Mouse (Mus musculus): ENCODE measurements at regions not wholly inside any gene's neighbourhood (a gene's known extent, or its start where the extent isn't known, plus 50 kb on each side); places are given as distances from the start of the nearest gene placed in this dataset.
A peak's percentile ranks its signal among the peaks of the same experiment; 100 is the strongest.

- Histone ChIP-seq H3K36me3 (no peaks in the 10 kb centered on the region), H3K4me2 (no peak overlapping the region), H3K27me3 (no peaks in the 10 kb centered on the region), H3K4me1 (replicated peaks) (no peaks in the 10 kb centered on the region), H3K9me3 (replicated peaks) (no peaks in the 10 kb centered on the region), H3K27ac (no peak overlapping the region), H3K9ac (no peak overlapping the region), H3K4me3 (no peak overlapping the region)
- ATAC-seq (replicated peaks; ENCODE audit: insufficient number of reproducible peaks, insufficient read depth, low FRiP score, low read depth) = no peak
- 74% methylated on average over 7 of the region's 7 CpGs for WGBS
Observed at GRCm38 (mm10) chr14:99734200-99734567, 435.7 kb downstream of the Klf5 start.

DNA sequence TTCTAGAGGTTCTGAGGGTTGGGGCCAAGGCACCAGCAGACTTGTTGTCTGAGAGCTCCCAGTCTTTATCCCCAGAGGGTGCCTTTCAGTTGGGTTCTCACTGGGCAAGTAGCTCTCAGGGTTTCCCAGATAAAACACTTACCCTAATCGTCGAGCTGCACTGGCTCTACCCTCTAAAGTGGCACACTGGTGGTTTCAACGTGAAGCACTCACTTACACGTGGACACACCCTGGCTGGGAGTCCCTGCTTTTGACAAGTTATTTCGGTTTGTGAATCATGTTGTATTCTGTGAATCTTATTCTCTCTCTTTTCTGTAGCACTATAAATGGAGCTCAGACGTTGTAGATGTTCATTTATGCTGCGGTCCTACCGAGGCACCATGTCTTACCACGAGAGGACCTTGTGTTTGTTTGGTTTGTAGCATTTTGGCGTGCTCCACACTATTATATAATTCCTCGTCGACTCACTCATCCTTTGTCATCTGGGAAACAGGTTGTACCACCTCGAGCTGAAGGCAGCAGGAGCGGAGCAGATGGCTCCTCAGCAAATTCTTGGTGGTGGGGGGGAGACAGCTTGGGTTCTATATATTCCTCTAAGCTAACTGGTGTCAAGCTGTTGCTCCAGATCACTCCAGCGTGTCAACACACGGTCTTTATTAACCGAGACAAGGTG is 445.3 kb downstream of the Klf5 start:
- H3K36me3 ChIP-seq = no peaks in the 10 kb centered on the region
- H3K9me3 ChIP-seq (replicated peaks) = no peaks in the 10 kb centered on the region
- no peak for ATAC-seq (replicated peaks; ENCODE audit: insufficient number of reproducible peaks, insufficient read depth, low FRiP score, low read depth)
- H3K27ac ChIP-seq = no peak overlapping the region
- no peak overlapping the region for H3K9ac ChIP-seq
- no peak overlapping the region for H3K4me2 ChIP-seq
- WGBS = 65% methylated on average over 17 of the region's 17 CpGs
- H3K4me1 ChIP-seq (replicated peaks) = 0 out of 2 replicates have a peak, but pooled peaks cover 3% of the 10 kb centered on the region
- peaks cover 8% of the 10 kb centered on the region; the same call in 1 of the 2 replicates for H3K27me3 ChIP-seq
- H3K4me3 ChIP-seq = no peak overlapping the region

- H3K9ac ChIP-seq = no peak overlapping the region
- no peak overlapping the region for H3K27ac ChIP-seq
- no peak overlapping the region for H3K4me3 ChIP-seq
- H3K4me2 ChIP-seq = no peak overlapping the region
- H3K4me1 ChIP-seq (replicated peaks) = 0 out of 2 replicates have a peak, but pooled peaks cover 3% of the 10 kb centered on the region
- no peak for ATAC-seq (replicated peaks; ENCODE audit: insufficient number of reproducible peaks, insufficient read depth, low FRiP score, low read depth)
- peaks cover 8% of the 10 kb centered on the region; the same call in 1 of the 2 replicates for H3K27me3 ChIP-seq
- 68% methylated on average over 7 of the region's 7 CpGs for WGBS
- H3K36me3 ChIP-seq = no peaks in the 10 kb centered on the region
- no peaks in the 10 kb centered on the region for H3K9me3 ChIP-seq (replicated peaks)
Observed at GRCm38 (mm10) chr14:99745209-99745608, 446.7 kb downstream of the Klf5 start.

DNA sequence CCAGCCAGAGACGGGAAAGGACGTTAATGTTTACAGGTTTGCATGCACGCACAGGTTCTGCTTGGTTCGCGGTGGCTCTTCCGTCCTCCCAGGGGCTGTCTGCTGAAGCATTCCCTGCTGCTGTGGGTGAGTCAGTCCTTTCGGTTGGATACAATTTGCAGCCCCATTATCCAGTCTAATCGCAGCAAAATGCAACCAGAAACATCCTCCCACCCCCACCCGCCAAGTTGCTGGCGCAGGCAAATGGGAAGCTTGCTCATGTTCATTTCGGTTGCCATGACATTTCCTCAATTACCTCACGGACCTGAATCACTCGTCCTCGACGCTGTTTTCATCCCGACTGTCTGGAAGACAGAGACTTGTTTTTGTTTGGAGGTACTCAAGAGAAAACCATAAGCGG is 449.7 kb downstream of the Klf5 start:
- Histone ChIP-seq H3K4me1 (replicated peaks) (0 out of 2 replicates have a peak, but pooled peaks cover 3% of the 10 kb centered on the region), H3K27ac (no peak overlapping the region), H3K4me2 (no peak overlapping the region), H3K4me3 (no peak overlapping the region), H3K27me3 (no peaks in the 10 kb centered on the region), H3K9me3 (replicated peaks) (no peaks in the 10 kb centered on the region), H3K9ac (no peak overlapping the region), H3K36me3 (no peaks in the 10 kb centered on the region)
- no peak for ATAC-seq (replicated peaks; ENCODE audit: insufficient number of reproducible peaks, insufficient read depth, low FRiP score, low read depth)
- WGBS = 83% methylated on average over 17 of the region's 17 CpGs

DNA sequence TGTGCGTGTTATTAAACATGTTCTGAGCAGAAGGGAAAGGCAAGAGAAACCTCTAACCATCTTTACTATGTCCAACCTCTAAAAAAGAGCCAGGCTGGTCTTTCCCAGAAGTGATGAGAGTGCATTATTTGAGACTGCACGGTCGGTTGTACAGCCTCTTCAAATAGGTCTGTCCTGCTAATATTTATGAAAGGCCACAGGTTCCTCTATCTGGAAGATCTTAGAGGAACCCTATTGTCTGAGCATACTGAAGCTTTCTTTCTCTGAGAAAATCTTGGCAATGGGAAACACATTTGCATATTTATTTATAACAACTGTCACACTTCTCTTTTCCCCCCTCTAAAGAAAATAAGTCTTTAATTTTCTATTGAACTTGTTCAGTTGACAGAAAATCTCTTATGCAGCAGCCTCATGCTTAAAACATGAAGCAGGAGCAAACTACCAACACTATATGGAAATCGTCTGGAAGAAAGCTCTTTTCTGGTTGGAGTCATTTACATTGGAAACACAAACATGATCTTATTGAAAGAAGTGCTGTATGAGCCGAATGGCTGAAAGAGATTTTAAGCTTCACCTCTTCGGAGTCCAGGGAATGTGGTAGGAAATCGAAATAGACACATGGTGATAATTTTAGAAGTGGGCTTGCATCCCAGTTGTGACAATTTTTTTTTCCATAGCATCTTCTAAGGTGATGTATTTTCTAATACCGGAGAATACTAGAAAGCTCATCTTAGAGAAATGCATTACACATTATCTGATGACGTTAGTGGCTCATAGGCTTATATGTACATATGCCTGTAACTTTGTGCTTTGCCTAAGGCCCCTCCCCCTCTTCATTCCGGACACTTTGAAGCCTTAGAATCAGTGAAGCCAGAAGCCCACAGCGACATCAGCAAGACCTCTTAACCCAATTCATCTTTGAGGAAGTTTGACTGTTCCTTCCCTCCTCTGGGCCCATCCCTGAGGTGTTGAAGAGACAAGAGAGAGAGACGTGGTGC is 451.1 kb downstream of the Klf5 start:
- 63% methylated on average over 12 of the region's 12 CpGs for WGBS
- no peak overlapping the region for H3K9ac ChIP-seq
- no peak overlapping the region for H3K4me3 ChIP-seq
- no peak for ATAC-seq (replicated peaks; ENCODE audit: insufficient number of reproducible peaks, insufficient read depth, low FRiP score, low read depth)
- H3K4me1 ChIP-seq (replicated peaks) = no peaks in the 10 kb centered on the region
- H3K27me3 ChIP-seq = no peaks in the 10 kb centered on the region
- H3K4me2 ChIP-seq = no peak overlapping the region
- no peaks in the 10 kb centered on the region for H3K9me3 ChIP-seq (replicated peaks)
- H3K27ac ChIP-seq = no peak overlapping the region
- H3K36me3 ChIP-seq = no peaks in the 10 kb centered on the region

DNA sequence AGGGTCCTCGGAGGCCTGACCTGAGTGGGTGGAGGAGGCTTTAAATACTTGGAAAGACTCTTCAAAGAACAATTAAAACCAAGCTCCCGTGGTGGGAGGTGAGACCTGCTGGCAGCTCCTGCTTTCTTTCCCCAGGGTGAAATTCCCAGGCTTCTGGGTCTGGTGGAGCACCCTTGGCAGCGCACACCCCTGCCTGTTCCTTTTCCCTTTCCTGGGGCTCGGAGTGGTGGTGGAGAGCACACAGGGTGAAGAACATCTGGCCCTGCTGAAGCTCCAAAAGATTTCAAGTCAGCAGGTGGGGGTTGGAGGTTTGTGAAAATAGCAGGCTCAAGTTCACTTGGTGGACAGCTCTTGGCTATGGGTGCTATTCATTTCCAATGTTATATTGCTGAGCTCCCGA is 459.6 kb downstream of the Klf5 start:
- H3K36me3 ChIP-seq = no peaks in the 10 kb centered on the region
- no peak overlapping the region for H3K4me2 ChIP-seq
- no peak overlapping the region for H3K27ac ChIP-seq
- no peak overlapping the region for H3K9ac ChIP-seq
- no peaks in the 10 kb centered on the region for H3K27me3 ChIP-seq
- peaks cover 3% of the 10 kb centered on the region; the same call in 1 of the 2 replicates for H3K4me1 ChIP-seq (replicated peaks)
- no peak for ATAC-seq (replicated peaks; ENCODE audit: insufficient number of reproducible peaks, insufficient read depth, low FRiP score, low read depth)
- 39% methylated on average over 5 of the region's 5 CpGs for WGBS
- no peaks in the 10 kb centered on the region for H3K9me3 ChIP-seq (replicated peaks)
- H3K4me3 ChIP-seq = no peak overlapping the region

GRCm38 (mm10) chr14:99763336-99763735 is 464.8 kb downstream of the Klf5 start:
- Histone ChIP-seq H3K4me3 (no peak overlapping the region), H3K27me3 (no peaks in the 10 kb centered on the region), H3K4me1 (replicated peaks) (no peaks in the 10 kb centered on the region), H3K9ac (no peak overlapping the region), H3K9me3 (replicated peaks) (no peaks in the 10 kb centered on the region), H3K27ac (no peak overlapping the region), H3K4me2 (no peak overlapping the region), H3K36me3 (no peaks in the 10 kb centered on the region)
- WGBS = 71% methylated on average over 3 of the region's 3 CpGs
- ATAC-seq (replicated peaks; ENCODE audit: insufficient number of reproducible peaks, insufficient read depth, low FRiP score, low read depth) = no peak

DNA sequence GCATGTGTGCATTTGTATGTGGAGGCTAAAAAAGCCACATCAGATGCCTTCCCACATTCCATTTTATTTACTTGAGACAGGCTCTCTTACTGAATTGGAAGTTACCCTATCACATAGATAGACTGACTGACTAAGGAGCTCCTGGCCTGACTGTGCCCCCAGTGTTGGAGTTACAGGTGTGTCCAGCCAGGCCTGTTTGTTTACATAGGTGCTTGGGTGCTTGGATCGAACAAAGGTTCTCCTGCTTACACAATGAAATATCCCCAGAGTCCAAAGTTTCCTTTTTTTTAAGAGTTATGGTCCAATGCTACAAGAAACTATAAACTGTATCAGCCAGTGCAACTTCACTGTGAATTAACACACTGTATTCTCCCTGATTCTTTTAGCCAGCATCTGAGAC is 472.5 kb downstream of the Klf5 start:
- H3K27ac ChIP-seq = no peak overlapping the region
- no peaks in the 10 kb centered on the region for H3K27me3 ChIP-seq
- H3K9me3 ChIP-seq (replicated peaks) = no peaks in the 10 kb centered on the region
- no peak overlapping the region for H3K4me3 ChIP-seq
- H3K36me3 ChIP-seq = no peaks in the 10 kb centered on the region
- H3K4me1 ChIP-seq (replicated peaks) = no peaks in the 10 kb centered on the region
- H3K4me2 ChIP-seq = no peak overlapping the region
- no peak for ATAC-seq (replicated peaks; ENCODE audit: insufficient number of reproducible peaks, insufficient read depth, low FRiP score, low read depth)
- no peak overlapping the region for H3K9ac ChIP-seq
- WGBS = 84% methylated on average over 1 of the region's 1 CpGs

DNA sequence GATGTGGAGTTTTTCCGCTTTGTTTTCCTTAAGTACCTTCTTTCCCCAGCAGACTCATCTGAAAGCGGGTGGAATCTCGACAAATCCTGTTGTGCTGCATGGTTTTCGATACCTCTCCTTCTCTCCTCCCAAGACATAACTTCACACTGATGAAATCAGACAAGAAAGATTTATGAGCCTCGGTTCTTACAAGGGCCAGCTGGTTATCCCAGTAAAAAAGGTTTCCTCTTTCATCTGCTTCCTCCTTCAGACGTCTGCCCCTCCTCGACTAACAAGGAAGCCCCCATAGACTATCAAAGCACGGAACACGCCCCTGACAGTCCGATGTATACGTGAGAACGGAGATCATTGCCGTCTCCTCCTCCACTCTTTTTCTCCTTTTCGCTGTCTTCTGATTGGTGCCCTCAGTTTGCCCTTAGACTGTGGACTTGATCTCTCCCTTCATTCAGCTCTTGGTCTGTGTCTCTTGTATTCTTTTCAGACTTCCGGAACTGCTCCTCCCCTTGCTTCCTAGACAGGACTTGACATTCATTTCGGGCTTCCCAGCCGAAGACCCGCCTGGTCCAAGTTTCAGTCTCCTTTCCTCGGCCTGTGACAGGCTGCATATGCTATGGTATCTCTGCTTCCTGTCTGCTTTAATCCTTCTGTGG is 474.4 kb downstream of the Klf5 start:
- peak overlapping the region; percentile 43 for H3K4me2 ChIP-seq
- WGBS = 53% methylated on average over 19 of the region's 19 CpGs
- ATAC-seq (replicated peaks; ENCODE audit: insufficient number of reproducible peaks, insufficient read depth, low FRiP score, low read depth) = no peak
- H3K9me3 ChIP-seq (replicated peaks) = no peaks in the 10 kb centered on the region
- no peaks in the 10 kb centered on the region for H3K36me3 ChIP-seq
- H3K4me1 ChIP-seq (replicated peaks) = no peaks in the 10 kb centered on the region
- H3K4me3 ChIP-seq = no peak overlapping the region
- no peaks in the 10 kb centered on the region for H3K27me3 ChIP-seq
- H3K27ac ChIP-seq = no peak overlapping the region; the same call in 1 of the 2 replicates
- no peak overlapping the region for H3K9ac ChIP-seq

- Histone ChIP-seq H3K27me3 (no peaks in the 10 kb centered on the region), H3K4me3 (no peak overlapping the region), H3K9ac (no peak overlapping the region), H3K4me2 (no peak overlapping the region), H3K36me3 (no peaks in the 10 kb centered on the region), H3K9me3 (replicated peaks) (no peaks in the 10 kb centered on the region), H3K4me1 (replicated peaks) (0 out of 2 replicates have a peak, but pooled peaks cover 3% of the 10 kb centered on the region), H3K27ac (no peak overlapping the region)
- WGBS = 22% methylated on average over 8 of the region's 8 CpGs
- ATAC-seq (replicated peaks; ENCODE audit: insufficient number of reproducible peaks, insufficient read depth, low FRiP score, low read depth) = peak; percentile 47; the same call in 1 of the 2 replicates
Observed at GRCm38 (mm10) chr14:99778477-99778876, 480.0 kb downstream of the Klf5 start.

DNA sequence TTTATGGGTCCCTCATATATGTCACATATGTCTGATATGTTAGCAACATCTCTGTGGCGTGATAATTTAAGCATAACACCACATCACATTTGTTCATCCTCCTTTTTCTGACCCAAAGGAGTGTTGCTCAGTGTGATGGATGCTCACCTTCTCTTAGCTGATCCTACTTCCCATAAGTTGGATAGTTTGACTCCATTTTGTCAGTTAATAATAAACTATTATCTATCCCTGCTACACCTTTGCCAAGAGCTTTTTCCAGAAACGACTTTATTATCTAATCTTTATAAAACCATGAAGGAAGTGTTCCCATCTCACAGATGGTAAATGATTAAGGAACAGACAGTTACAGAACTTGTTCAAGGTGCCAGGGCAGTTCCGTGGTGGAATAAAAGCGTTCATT is 480.5 kb downstream of the Klf5 start:
- Histone ChIP-seq H3K4me1 (replicated peaks) (0 out of 2 replicates have a peak, but pooled peaks cover 3% of the 10 kb centered on the region), H3K36me3 (no peaks in the 10 kb centered on the region), H3K9ac (no peak overlapping the region), H3K4me2 (no peak overlapping the region), H3K27ac (no peak overlapping the region), H3K27me3 (no peaks in the 10 kb centered on the region), H3K9me3 (replicated peaks) (no peaks in the 10 kb centered on the region), H3K4me3 (no peak overlapping the region)
- WGBS = 61% methylated on average over 4 of the region's 4 CpGs
- ATAC-seq (replicated peaks; ENCODE audit: insufficient number of reproducible peaks, insufficient read depth, low FRiP score, low read depth) = no peak

Data from heart, embryonic 15.5 days (tissue).